Mouse (Mus musculus) erythroblast, embryonic 14.5 days (primary cell): Measurements from ENCODE around the gene Fgfr2. TPM values are rescaled to one million over a fixed set of nuclear protein-coding genes. Genes with fewer than 3 reads are reported as not detected.
A peak's percentile ranks its signal among the peaks of the same experiment; 100 is the strongest.

Source experiments
- H3K27me3 ChIP-seq: 2 replicates; pipeline ENCODE4 v1.6.1; 2012; ENCODE audit warnings: inconsistent platforms; ENCODE audit not compliant: control insufficient read depth
- H3K36me3 ChIP-seq: 2 replicates; pipeline ENCODE4 v1.6.1; 2012; ENCODE audit warnings: mild to moderate bottlenecking, inconsistent platforms; ENCODE audit not compliant: control insufficient read depth
- H3K4me1 ChIP-seq: 2 replicates; pipeline ENCODE4 v1.6.1; 2012; ENCODE audit warnings: inconsistent platforms; ENCODE audit not compliant: control insufficient read depth
- H3K4me3 ChIP-seq: replicated peaks from 2 replicates; pipeline ENCODE3; 2012; ENCODE audit warnings: moderate library complexity, mild to moderate bottlenecking, inconsistent platforms
- H3K9me3 ChIP-seq: 2 replicates; pipeline ENCODE4 v1.6.1; 2012; ENCODE audit warnings: low read length, inconsistent platforms, mixed read lengths; ENCODE audit not compliant: control insufficient read depth
- GATA1 ChIP-seq: IDR thresholded peaks from 2 replicates; pipeline ENCODE4 v1.6.1; 2012; ENCODE audit warnings: low read length, inconsistent platforms, mixed read lengths
- TAL1 ChIP-seq: IDR thresholded peaks from 3 replicates; pipeline ENCODE4 v1.6.1; 2012; ENCODE audit warnings: low read length, inconsistent platforms, mixed read lengths
- polyA plus RNA-seq: library from polyadenylated mRNA; stranded (reverse); fragments of >175 nt; gene quantifications from 2 replicates; pipeline ENCODE4 v1.2.3, GENCODE M21; 2012

Gene Fgfr2
- polyA plus RNA-seq, 1 experiment, result not detected

- Histone ChIP-seq H3K27me3 (no peaks in the 10 kb centered on the region), H3K36me3 (peaks cover 7% of the 10 kb centered on the region), H3K4me3 (no peak overlapping the region), H3K4me1 (peaks cover 47% of the 10 kb centered on the region), H3K9me3 (no peaks in the 10 kb centered on the region)
- TF ChIP-seq TAL1 (no peak), GATA1 (no peak)
Measured at GRCm38 (mm10) chr7:132264763-132265162, 858.4 kb downstream of the Fgfr2 start.

- TF ChIP-seq TAL1 (no peak), GATA1 (no peak)
- no peaks in the 10 kb centered on the region for H3K27me3 ChIP-seq
- peaks cover 7% of the 10 kb centered on the region for H3K36me3 ChIP-seq
- H3K9me3 ChIP-seq, result no peaks in the 10 kb centered on the region
- H3K4me1 ChIP-seq, result peaks cover 55% of the 10 kb centered on the region
- H3K4me3 ChIP-seq, result no peak overlapping the region
Measured at GRCm38 (mm10) chr7:132263186-132263585, 860.0 kb downstream of the Fgfr2 start.

- Histone ChIP-seq H3K4me1 (peaks cover 55% of the 10 kb centered on the region), H3K27me3 (no peaks in the 10 kb centered on the region), H3K9me3 (no peaks in the 10 kb centered on the region), H3K4me3 (peak overlapping the region; percentile 57), H3K36me3 (peaks cover 7% of the 10 kb centered on the region)
- no peak for TF ChIP-seq TAL1
- TF ChIP-seq GATA1, result no peak
Measured at GRCm38 (mm10) chr7:132262696-132263095, 860.5 kb downstream of the Fgfr2 start.

- peaks cover 7% of the 10 kb centered on the region for H3K36me3 ChIP-seq
- no peaks in the 10 kb centered on the region for H3K9me3 ChIP-seq
- TF ChIP-seq TAL1, result peak; percentile 59; the same call in 2 of the 3 replicates
- TF ChIP-seq GATA1, result peak; percentile 52
- no peaks in the 10 kb centered on the region for H3K27me3 ChIP-seq
- peak overlapping the region; percentile 57 for H3K4me3 ChIP-seq
- H3K4me1 ChIP-seq, result peaks cover 55% of the 10 kb centered on the region
Measured at GRCm38 (mm10) chr7:132261885-132262284, 861.3 kb downstream of the Fgfr2 start.

- Histone ChIP-seq H3K36me3 (peaks cover 7% of the 10 kb centered on the region), H3K9me3 (no peaks in the 10 kb centered on the region), H3K4me3 (no peak overlapping the region), H3K27me3 (no peaks in the 10 kb centered on the region), H3K4me1 (peaks cover 55% of the 10 kb centered on the region)
- TF ChIP-seq GATA1, result no peak
- TF ChIP-seq TAL1, result no peak
Measured at GRCm38 (mm10) chr7:132260632-132261031, 862.5 kb downstream of the Fgfr2 start.

GRCm38 (mm10) chr7:132258817-132259216, 864.3 kb downstream of the Fgfr2 start:
- H3K4me3 ChIP-seq, result no peak overlapping the region
- no peaks in the 10 kb centered on the region for H3K27me3 ChIP-seq
- H3K4me1 ChIP-seq, result peaks cover 46% of the 10 kb centered on the region
- no peaks in the 10 kb centered on the region for H3K9me3 ChIP-seq
- H3K36me3 ChIP-seq, result peaks cover 7% of the 10 kb centered on the region
- TF ChIP-seq TAL1 (no peak), GATA1 (no peak)

- Histone ChIP-seq H3K36me3 (peaks cover 7% of the 10 kb centered on the region), H3K9me3 (no peaks in the 10 kb centered on the region), H3K4me1 (peaks cover 40% of the 10 kb centered on the region), H3K27me3 (no peaks in the 10 kb centered on the region), H3K4me3 (no peak overlapping the region)
- no peak for TF ChIP-seq GATA1
- TF ChIP-seq TAL1, result no peak
Measured at GRCm38 (mm10) chr7:132258216-132258615, 864.9 kb downstream of the Fgfr2 start.

- no peaks in the 10 kb centered on the region for H3K9me3 ChIP-seq
- no peaks in the 10 kb centered on the region; the same call in 1 of the 2 replicates for H3K4me1 ChIP-seq
- H3K4me3 ChIP-seq, result no peak overlapping the region
- H3K27me3 ChIP-seq, result no peaks in the 10 kb centered on the region
- TF ChIP-seq GATA1 (no peak), TAL1 (no peak)
- no peaks in the 10 kb centered on the region; the same call in none of the 2 replicates for H3K36me3 ChIP-seq
Measured at GRCm38 (mm10) chr7:132253513-132253912, 869.6 kb downstream of the Fgfr2 start.

- H3K36me3 ChIP-seq, result no peaks in the 10 kb centered on the region; the same call in none of the 2 replicates
- no peaks in the 10 kb centered on the region for H3K27me3 ChIP-seq
- no peaks in the 10 kb centered on the region; the same call in 1 of the 2 replicates for H3K4me1 ChIP-seq
- TF ChIP-seq TAL1, result no peak
- no peak for TF ChIP-seq GATA1
- H3K9me3 ChIP-seq, result no peaks in the 10 kb centered on the region
- no peak overlapping the region for H3K4me3 ChIP-seq
Measured at GRCm38 (mm10) chr7:132253078-132253477, 870.1 kb downstream of the Fgfr2 start.

GRCm38 (mm10) chr7:132249563-132250119, 873.5 kb downstream of the Fgfr2 start:
- Histone ChIP-seq H3K36me3 (peaks cover 24% of the 10 kb centered on the region), H3K4me1 (no peaks in the 10 kb centered on the region; the same call in 1 of the 2 replicates), H3K27me3 (no peaks in the 10 kb centered on the region), H3K4me3 (no peak overlapping the region), H3K9me3 (no peaks in the 10 kb centered on the region)
- no peak for TF ChIP-seq GATA1
